Mouse (Mus musculus): ENCODE results near the gene Iqca. TPM values are rescaled to one million over a fixed set of nuclear protein-coding genes. Genes with fewer than 3 reads are reported as not detected.

Gene Iqca
- polyA plus RNA-seq, 1 experiment from 2014 or later = 0.05 TPM

DNA sequence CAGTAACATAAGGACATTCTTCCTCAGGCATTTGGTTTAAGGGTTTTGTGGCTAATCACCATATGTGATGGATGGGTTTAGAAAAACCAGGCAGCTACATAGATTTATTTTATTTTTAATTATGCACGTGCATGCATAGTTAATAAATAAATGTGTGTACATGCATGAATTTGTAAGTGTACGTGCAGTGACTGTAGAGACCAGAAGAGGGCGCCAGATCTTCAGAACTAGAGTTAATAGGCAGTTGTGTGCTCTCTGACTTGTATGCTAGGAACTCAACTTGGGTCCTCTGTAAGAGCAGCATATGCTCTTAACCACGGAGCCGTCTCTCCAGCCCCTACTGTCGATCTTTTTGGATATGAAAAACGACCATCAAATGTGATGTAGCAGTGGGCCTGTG, 140.4 kb downstream of the Iqca start:
- no peak for TF ChIP-seq CTCF (IDR thresholded peaks at IDR 0.05)
- in situ Hi-C loops (cut with MboI; ENCODE audit: low pct_unique_long_range_greater_than_20kb) = no loop called here
- DNase-seq (ENCODE audit: low read depth, low spot score) (no peak), ATAC-seq (no peak)
- CTCF ChIA-PET = interaction anchor here (1.7 kb wide), 1 partner anchor 38 kb away, joined by 4 read pairs; no protein-coding TSS in a partner anchor
- no peaks in the 10 kb centered on the region for H3K27me3 ChIP-seq
- POLR2A ChIA-PET = no interaction called here

DNA sequence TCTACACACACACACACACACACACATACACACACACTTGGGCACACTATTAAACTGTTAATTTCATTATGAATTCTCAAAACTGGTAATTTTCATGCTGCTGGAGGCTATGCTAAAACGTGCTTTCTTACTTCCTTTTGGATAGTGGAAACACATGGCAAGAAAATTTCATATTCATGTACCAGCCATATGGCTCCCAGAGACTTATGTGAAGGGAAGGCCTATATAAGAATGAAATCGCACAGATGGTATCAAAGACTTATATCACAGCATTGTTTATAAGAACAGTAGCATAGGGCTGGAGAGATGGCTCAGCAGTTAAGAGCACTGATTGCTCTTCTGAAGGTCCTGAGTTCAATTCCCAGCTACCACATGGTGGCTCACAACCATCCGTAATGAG, 141.0 kb downstream of the Iqca start:
- in situ Hi-C loops (cut with MboI; ENCODE audit: low pct_unique_long_range_greater_than_20kb) = no loop called here
- DNase-seq (ENCODE audit: low read depth, low spot score) (no peak), ATAC-seq (no peak)
- ChIA-PET POLR2A (no interaction called here), CTCF (no interaction called here)
- no peak for TF ChIP-seq CTCF (IDR thresholded peaks at IDR 0.05)
- H3K27me3 ChIP-seq = peaks cover under 1% of the 10 kb centered on the region

- ATAC-seq (no peak), DNase-seq (ENCODE audit: low read depth, low spot score) (no peak)
- H3K27me3 ChIP-seq = peaks cover 4% of the 10 kb centered on the region
- in situ Hi-C loops (cut with MboI; ENCODE audit: low pct_unique_long_range_greater_than_20kb) = no loop called here
- ChIA-PET POLR2A (no interaction called here), CTCF (interaction anchor here (1.0 to 1.2 kb wide), 2 partner anchors 10 to 11 kb away, joined by 3 read pairs; no protein-coding TSS in a partner anchor)
- no peak for TF ChIP-seq CTCF (IDR thresholded peaks at IDR 0.05)
Measured at GRCm38 (mm10) chr1:90010077-90010476, 143.1 kb downstream of the Iqca start.

DNA sequence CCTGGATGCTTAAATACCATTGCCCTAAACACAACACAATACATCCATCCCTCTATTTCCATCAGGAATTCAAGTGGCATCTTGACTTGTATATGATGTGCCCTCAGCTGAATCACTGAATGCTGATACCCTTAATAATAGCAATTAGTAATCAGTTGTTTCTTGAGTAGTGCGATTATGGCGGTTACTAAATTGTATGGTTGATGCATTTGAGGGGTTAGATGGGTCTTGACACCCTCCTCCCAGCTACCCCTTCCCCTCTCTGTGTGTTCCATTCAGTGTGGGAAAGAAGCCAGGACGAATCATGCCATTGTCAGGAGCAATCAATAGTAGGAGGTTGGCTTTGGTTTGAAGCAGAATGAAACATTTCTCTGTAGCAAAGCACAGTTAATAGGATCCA, 144.0 kb downstream of the Iqca start:
- CTCF ChIA-PET = interaction anchor here (1.2 kb wide), 1 partner anchor 11 kb away, joined by 3 read pairs; no protein-coding TSS in a partner anchor
- POLR2A ChIA-PET = no interaction called here
- ATAC-seq (no peak), DNase-seq (ENCODE audit: low read depth, low spot score) (no peak)
- in situ Hi-C loops (cut with MboI; ENCODE audit: low pct_unique_long_range_greater_than_20kb) = no loop called here
- no peak for TF ChIP-seq CTCF (IDR thresholded peaks at IDR 0.05)
- peaks cover 10% of the 10 kb centered on the region for H3K27me3 ChIP-seq

GRCm38 (mm10) chr1:90006666-90007065, 146.5 kb downstream of the Iqca start:
- POLR2A ChIA-PET = no interaction called here
- no peak for DNase-seq (ENCODE audit: low read depth, low spot score)
- no peak for TF ChIP-seq CTCF (IDR thresholded peaks at IDR 0.05)
- in situ Hi-C loops (cut with MboI; ENCODE audit: low pct_unique_long_range_greater_than_20kb) = no loop called here
- CTCF ChIA-PET = no interaction called here
- peaks cover 10% of the 10 kb centered on the region for H3K27me3 ChIP-seq
- ATAC-seq = no peak

DNA sequence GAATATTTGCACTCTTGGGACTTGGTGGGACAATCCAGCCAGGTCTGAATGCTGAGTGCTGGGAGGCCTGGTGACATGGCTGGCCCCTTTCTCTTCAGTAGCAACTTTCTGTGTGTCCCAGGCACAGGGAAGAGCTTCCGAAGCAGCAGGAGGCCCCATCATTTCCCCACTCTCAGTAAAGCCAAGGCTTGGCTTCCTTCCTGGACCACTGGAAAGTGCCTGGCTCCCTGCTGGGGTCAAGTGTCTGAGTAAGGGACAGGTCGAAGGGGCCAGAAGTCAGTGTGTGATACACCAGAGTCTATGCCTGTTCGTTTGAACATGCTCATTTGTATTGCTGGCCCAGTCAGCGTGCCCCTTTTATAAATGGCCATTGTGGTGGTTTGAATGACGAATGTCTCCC, 152.2 kb downstream of the Iqca start:
- POLR2A ChIA-PET = no interaction called here
- in situ Hi-C loops (cut with MboI; ENCODE audit: low pct_unique_long_range_greater_than_20kb) = no loop called here
- CTCF ChIA-PET = no interaction called here
- peaks cover 16% of the 10 kb centered on the region for H3K27me3 ChIP-seq
- TF ChIP-seq CTCF (IDR thresholded peaks at IDR 0.05) = no peak
- ATAC-seq (no peak), DNase-seq (ENCODE audit: low read depth, low spot score) (no peak)

DNA sequence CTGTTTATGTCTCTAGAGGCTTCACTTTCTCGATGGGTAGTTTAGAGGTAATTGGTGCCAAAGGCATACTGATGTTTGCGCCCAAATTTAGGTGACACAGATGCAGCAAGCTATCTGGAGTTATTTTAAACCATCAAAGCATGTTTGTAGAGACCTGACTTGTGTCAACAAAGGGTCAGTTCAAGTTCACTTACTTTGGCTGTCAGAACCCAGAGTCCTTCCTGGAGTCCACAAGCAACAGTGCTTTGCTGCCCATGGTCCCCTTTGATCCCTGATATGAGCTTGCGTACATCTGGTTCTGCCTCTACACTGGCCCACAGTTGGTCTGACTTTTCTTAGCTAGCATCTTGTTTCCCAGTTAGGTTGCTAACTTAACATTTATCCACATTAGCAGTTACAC, 153.3 kb downstream of the Iqca start:
- ChIA-PET CTCF (no interaction called here), POLR2A (no interaction called here)
- ATAC-seq = no peak
- H3K27me3 ChIP-seq = peaks cover 23% of the 10 kb centered on the region
- in situ Hi-C loops (cut with MboI; ENCODE audit: low pct_unique_long_range_greater_than_20kb) = no loop called here
- TF ChIP-seq CTCF (IDR thresholded peaks at IDR 0.05) = no peak
- DNase-seq (ENCODE audit: low read depth, low spot score) = no peak

DNA sequence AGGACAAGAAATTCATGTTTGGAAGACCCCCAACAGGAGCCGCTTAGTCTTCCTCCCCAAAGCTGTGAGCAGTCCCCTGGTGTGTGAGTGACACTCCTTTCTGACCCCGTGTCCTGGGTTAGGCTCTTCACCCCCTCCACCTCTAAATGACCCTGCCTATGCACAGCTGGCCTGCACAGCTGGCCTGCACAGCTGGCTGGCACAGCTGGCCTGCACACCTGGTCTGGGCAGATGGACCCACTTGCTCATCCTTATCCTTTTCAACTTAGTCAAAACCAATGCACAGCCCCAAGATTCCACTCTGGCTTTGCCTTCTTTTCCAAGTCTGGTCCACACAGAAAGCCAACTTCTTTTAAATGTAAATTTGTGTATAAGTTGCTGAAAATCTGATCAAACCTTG, 154.5 kb downstream of the Iqca start:
- in situ Hi-C loops (cut with MboI; ENCODE audit: low pct_unique_long_range_greater_than_20kb) = no loop called here
- no peak for TF ChIP-seq CTCF (IDR thresholded peaks at IDR 0.05)
- H3K27me3 ChIP-seq = peaks cover 19% of the 10 kb centered on the region
- ATAC-seq (no peak), DNase-seq (ENCODE audit: low read depth, low spot score) (no peak)
- CTCF ChIA-PET = no interaction called here
- POLR2A ChIA-PET = no interaction called here

DNA sequence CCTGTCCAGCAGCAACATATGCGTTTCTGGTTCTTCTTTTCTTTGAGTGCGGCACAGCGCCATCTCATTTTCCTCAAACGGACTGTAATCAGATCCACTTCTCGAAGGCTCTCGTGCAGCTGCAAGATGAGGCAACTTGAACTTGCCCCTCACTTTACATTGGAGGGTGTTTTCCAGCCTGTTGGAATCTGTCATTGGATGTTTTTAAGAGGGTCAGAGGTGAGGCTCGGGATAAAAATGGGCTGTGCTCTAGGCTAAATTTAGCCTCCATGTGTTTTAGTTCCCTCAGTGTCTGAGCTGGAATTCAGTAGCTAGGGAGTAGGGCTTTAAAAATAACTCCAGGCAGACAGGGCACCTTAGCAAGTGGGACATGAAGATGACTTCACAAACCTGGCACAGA, 155.1 kb downstream of the Iqca start:
- ChIA-PET POLR2A (no interaction called here), CTCF (no interaction called here)
- ATAC-seq = no peak
- no peak for DNase-seq (ENCODE audit: low read depth, low spot score)
- in situ Hi-C loops (cut with MboI; ENCODE audit: low pct_unique_long_range_greater_than_20kb) = no loop called here
- TF ChIP-seq CTCF (IDR thresholded peaks at IDR 0.05) = no peak
- peaks cover 19% of the 10 kb centered on the region for H3K27me3 ChIP-seq

GRCm38 (mm10) chr1:89992256-89992655, 160.9 kb downstream of the Iqca start:
- in situ Hi-C loops (cut with MboI; ENCODE audit: low pct_unique_long_range_greater_than_20kb) = no loop called here
- peaks cover 13% of the 10 kb centered on the region for H3K27me3 ChIP-seq
- DNase-seq (ENCODE audit: low read depth, low spot score) (no peak), ATAC-seq (no peak)
- ChIA-PET CTCF (no interaction called here), POLR2A (no interaction called here)
- no peak for TF ChIP-seq CTCF (IDR thresholded peaks at IDR 0.05)

Other genes starting within 250 kb of the Iqca start
- 3.4 TPM for gene Gbx2, start 222.2 kb downstream of the Iqca start, polyA plus RNA-seq (2021)
- not detected for gene Asb18, start 138.7 kb downstream of the Iqca start, polyA plus RNA-seq (2021)
- gene Ackr3, start 50.6 kb upstream of the Iqca start, polyA plus RNA-seq (2021) = 37.6 TPM